In genomic region chr2:26561351-26562016, GRCm38 (mm10) we compare ENCODE assay signal across 8 mouse cellular contexts. TPM values are rescaled to one million over a fixed set of nuclear protein-coding genes. Genes with fewer than 3 reads are reported as not detected.
A peak's percentile ranks its signal among the peaks of the same experiment; 100 is the strongest.
DNase-seq lines count a peak whose midpoint lies in the region; ATAC-seq and TF ChIP-seq lines count a peak whose summit lies in the region.
"Had no signal": no experiment of that assay in that cellular context is flagged by ENCODE, and none has a peak within 500 bp of the region (broad histone marks: within the 10 kb centered on the region; RNA-seq: fewer than 3 reads in every experiment).

No protein-coding gene starts in this region.

- no peak overlapping the region for H3K27ac ChIP-seq in embryonic facial prominence, embryonic 11.5 days (replicated peaks; ENCODE audit: low read depth, low read length)
- no peak overlapping the region for H3K27ac ChIP-seq in limb, embryonic 11.5 days (replicated peaks; ENCODE audit: low read depth, low read length)

- no peaks in the 10 kb centered on the region for H3K79me2 ChIP-seq in myocyte (ENCODE audit: control insufficient read depth, insufficient read depth)

- WGBS in embryonic facial prominence, embryonic 11.5 days, result 40% methylated on average over 6 of the region's 6 CpGs
- WGBS in limb, embryonic 11.5 days, result 43% methylated on average over 6 of the region's 6 CpGs

- H3K4me1 ChIP-seq in embryonic facial prominence, embryonic 11.5 days (ENCODE audit: control insufficient read depth, insufficient read depth, low read length), result no peaks in the 10 kb centered on the region; the same call in 1 of the 2 replicates
- 0 out of 2 replicates have a peak, but pooled peaks cover 3% of the 10 kb centered on the region for H3K4me1 ChIP-seq in limb, embryonic 11.5 days (ENCODE audit: control insufficient read depth, insufficient read depth, low read length)

- H3ac ChIP-seq in myocyte (ENCODE audit: control insufficient read depth, insufficient read length), result no peak overlapping the region

- DNase-seq in 416B (ENCODE audit: low read depth), result peak; percentile 84
- DNase-seq in CD4-positive helper T cell, adult 2 months (ENCODE audit: low read depth, low spot score), result peak; percentile 44
- peak; percentile 77 for DNase-seq in embryonic facial prominence, embryonic 11.5 days (ENCODE audit: low spot score)
- DNase-seq in limb, embryonic 11.5 days (ENCODE audit: low spot score), result peak; percentile 59
- no peak for DNase-seq in urinary bladder, postnatal 36 days (ENCODE audit: low spot score in 2 of 2)

- no peak overlapping the region for H3K9ac ChIP-seq in embryonic facial prominence, embryonic 11.5 days (replicated peaks; ENCODE audit: low read length)
- H3K9ac ChIP-seq in limb, embryonic 11.5 days (ENCODE audit: low read length), result no peak overlapping the region

- H3K4me2 ChIP-seq in embryonic facial prominence, embryonic 11.5 days (ENCODE audit: low read depth, low read length), result no peak overlapping the region
- H3K4me2 ChIP-seq in limb, embryonic 11.5 days (ENCODE audit: low read depth, severe bottlenecking), result no peak overlapping the region
- H3K4me2 ChIP-seq in myocyte (ENCODE audit: low read depth), result peak overlapping the region; percentile 35

- H3K4me3 ChIP-seq in embryonic facial prominence, embryonic 11.5 days (ENCODE audit: low read depth, low read length), result no peak overlapping the region
- no peak overlapping the region for H3K4me3 ChIP-seq in limb, embryonic 11.5 days (ENCODE audit: low read depth, low read length)
- H3K4me3 ChIP-seq in myocyte, result no peak overlapping the region

- H3K9me3 ChIP-seq in embryonic facial prominence, embryonic 11.5 days (replicated peaks; ENCODE audit: control insufficient read depth, low read length), result no peaks in the 10 kb centered on the region
- no peaks in the 10 kb centered on the region for H3K9me3 ChIP-seq in limb, embryonic 11.5 days (ENCODE audit: control insufficient read depth, low read length)

- ATAC-seq in embryonic facial prominence, embryonic 11.5 days (replicated peaks; ENCODE audit: insufficient number of reproducible peaks, low FRiP score, low TSS enrichment, low read depth), result peak; percentile 71; the same call in 1 of the 2 replicates
- ATAC-seq in hematopoietic stem cell, adult 5-6 weeks (replicated peaks in 1 of 2; ENCODE audit: insufficient read depth in 1 of 2, low FRiP score in 2 of 2, low TSS enrichment in 1 of 2, low read depth in 1 of 2, poor library complexity in 2 of 2, severe bottlenecking in 2 of 2), result peak; percentile 63 to 80
- ATAC-seq in limb, embryonic 11.5 days (ENCODE audit: insufficient number of reproducible peaks, low FRiP score, low TSS enrichment, low read depth), result 0 out of 2 replicates have a peak, but pooled peaks have one; percentile 65

- no peak for TF ChIP-seq POLR2A in myocyte (IDR thresholded peaks at IDR 0.05; ENCODE audit: insufficient read length, low read depth)

- no peaks in the 10 kb centered on the region for H3K27me3 ChIP-seq in embryonic facial prominence, embryonic 11.5 days (ENCODE audit: control insufficient read depth, insufficient read depth, low read length)
- H3K27me3 ChIP-seq in limb, embryonic 11.5 days (ENCODE audit: control insufficient read depth, insufficient read depth, low read length), result no peaks in the 10 kb centered on the region
- H3K27me3 ChIP-seq in myocyte (ENCODE audit: control insufficient read depth, insufficient read depth, insufficient read length), result peaks cover 7% of the 10 kb centered on the region

- no peaks in the 10 kb centered on the region for H3K36me3 ChIP-seq in embryonic facial prominence, embryonic 11.5 days (replicated peaks; ENCODE audit: control insufficient read depth, insufficient read depth, low read depth, low read length)
- H3K36me3 ChIP-seq in limb, embryonic 11.5 days (ENCODE audit: control insufficient read depth, insufficient read depth, low read length), result no peaks in the 10 kb centered on the region
- no peaks in the 10 kb centered on the region for H3K36me3 ChIP-seq in myocyte (ENCODE audit: control insufficient read depth, insufficient read depth)

TF ChIP-seq in myocyte, 11 proteins besides CTCF, POLR2A, EP300 and RAD21:
- TF ChIP-seq MYOD1 (IDR thresholded peaks at IDR 0.05; ENCODE audit: control insufficient read depth in 1 of 3, insufficient read length in 2 of 3, low read depth in 2 of 3), result no peak
- no peak for TF ChIP-seq POLR2AphosphoS2 (IDR thresholded peaks at IDR 0.05; ENCODE audit: insufficient read length, low read depth)
- no peak for TF ChIP-seq MAX (IDR thresholded peaks at IDR 0.05; ENCODE audit: low read depth)
- no peak for TF ChIP-seq CEBPB (IDR thresholded peaks at IDR 0.05; ENCODE audit: insufficient read depth, poor library complexity, severe bottlenecking)
- no peak for TF ChIP-seq TCF12 (IDR thresholded peaks at IDR 0.05; ENCODE audit: insufficient read depth, poor library complexity, severe bottlenecking)
- TF ChIP-seq TCF3 (IDR thresholded peaks at IDR 0.05; ENCODE audit: insufficient read length, low read depth), result no peak
- TF ChIP-seq SRF (IDR thresholded peaks at IDR 0.05; ENCODE audit: control insufficient read depth, insufficient read length, low read depth), result no peak
- no peak for TF ChIP-seq REST (IDR thresholded peaks at IDR 0.05; ENCODE audit: insufficient read depth, insufficient read length)
- TF ChIP-seq USF1 (IDR thresholded peaks at IDR 0.05; ENCODE audit: low read depth), result no peak
- no peak for TF ChIP-seq MYOG (IDR thresholded peaks at IDR 0.05; ENCODE audit: control insufficient read depth in 1 of 3, insufficient read depth in 1 of 3, insufficient read length in 2 of 3, low read depth in 2 of 3)
- no peak for TF ChIP-seq E2F4 (IDR thresholded peaks at IDR 0.05; ENCODE audit: insufficient read depth)

RNA-seq across cellular contexts. Expression of gene Egfl7, which starts 18.3 kb away (rescaled TPM):
- polyA plus RNA-seq in embryonic facial prominence, embryonic 11.5 days (2014; fragmentation: Nextera tagmentation; extraction: Ambion mirVana), result 54.3 and 74.6 TPM in 2 replicates
- 145 and 179 TPM in 2 replicates for total RNA-seq in hematopoietic stem cell, adult 5-6 weeks (2017)
- polyA plus RNA-seq in limb, embryonic 11.5 days (2014; fragmentation: Nextera tagmentation; extraction: Ambion mirVana), result 68.1 and 72.2 TPM in 2 replicates
- 2.7 TPM for polyA plus RNA-seq in myocyte (2012; fragmentation: generic; extraction: Trizol)

RNA-seq across cellular contexts. Expression of gene Gm20532, which starts 25.0 kb away (rescaled TPM):
- not detected in 2 replicates for polyA plus RNA-seq in embryonic facial prominence, embryonic 11.5 days (2014; fragmentation: Nextera tagmentation; extraction: Ambion mirVana)
- total RNA-seq in hematopoietic stem cell, adult 5-6 weeks (2017), result 0.88 TPM in 1 of 2 replicates, not detected in the other
- polyA plus RNA-seq in limb, embryonic 11.5 days (2014; fragmentation: Nextera tagmentation; extraction: Ambion mirVana), result 0.27 TPM in 1 of 2 replicates, not detected in the other
- polyA plus RNA-seq in myocyte (2012; fragmentation: generic; extraction: Trizol), result not detected
- total RNA-seq: layer of hippocampus, adult 18-20 months had no signal

RNA-seq across cellular contexts. Expression of gene Agpat2, which starts 42.7 kb away (rescaled TPM):
- polyA plus RNA-seq in embryonic facial prominence, embryonic 11.5 days (2014; fragmentation: Nextera tagmentation; extraction: Ambion mirVana), result 8.7 and 13.1 TPM in 2 replicates
- total RNA-seq in hematopoietic stem cell, adult 5-6 weeks (2017), result 49.6 and 81.5 TPM in 2 replicates
- polyA plus RNA-seq in limb, embryonic 11.5 days (2014; fragmentation: Nextera tagmentation; extraction: Ambion mirVana), result 12.2 and 12.8 TPM in 2 replicates
- 31.3 TPM for polyA plus RNA-seq in myocyte (2012; fragmentation: generic; extraction: Trizol)

RNA-seq across cellular contexts. Expression of gene Notch1, which starts 45.0 kb away (rescaled TPM):
- 17.2 and 17.7 TPM in 2 replicates for polyA plus RNA-seq in embryonic facial prominence, embryonic 11.5 days (2014; fragmentation: Nextera tagmentation; extraction: Ambion mirVana)
- 21.6 and 23.7 TPM in 2 replicates for total RNA-seq in hematopoietic stem cell, adult 5-6 weeks (2017)
- 14.5 and 15.0 TPM in 2 replicates for polyA plus RNA-seq in limb, embryonic 11.5 days (2014; fragmentation: Nextera tagmentation; extraction: Ambion mirVana)
- polyA plus RNA-seq in myocyte (2012; fragmentation: generic; extraction: Trizol), result 16.3 TPM

Comparison
In these comparisons a context has a peak if more than half of its experiments do, and no peak if none do; other contexts are left out.
1. DNase-seq: peak in 416B (single experiment), CD4-positive helper T cell, adult 2 months (single experiment), embryonic facial prominence, embryonic 11.5 days (single experiment) and limb, embryonic 11.5 days (single experiment); none in urinary bladder, postnatal 36 days (0 of 2).
2. RNA of gene Egfl7, which starts 18.3 kb away (polyA plus RNA-seq): 68.1 to 72.2 TPM in limb, embryonic 11.5 days and 54.3 to 74.6 TPM in embryonic facial prominence, embryonic 11.5 days; 2.7 TPM in myocyte (single experiment); every median in the first group is over 10 times any median in the second.
3. Peak in every context shown above with its lines, with median percentiles within 50 percentile points of each other: ATAC-seq.